Mouse (Mus musculus) subcutaneous adipose tissue, adult 2 months (tissue): ENCODE data around the gene Gm10408. TPM values are rescaled to one million over a fixed set of nuclear protein-coding genes. Genes with fewer than 3 reads are reported as not detected.

Experiments used
- polyA plus RNA-seq: library from polyadenylated mRNA; depleted of rRNA; stranded (reverse); fragments of >200 nt; gene quantifications from 2 replicates; pipeline ENCODE4 v1.2.3, GENCODE M21; 2012; ENCODE audit warnings: low replicate concordance; rRNA removed

Gene Gm10408
- polyA plus RNA-seq = not detected in 2 replicates

DNA sequence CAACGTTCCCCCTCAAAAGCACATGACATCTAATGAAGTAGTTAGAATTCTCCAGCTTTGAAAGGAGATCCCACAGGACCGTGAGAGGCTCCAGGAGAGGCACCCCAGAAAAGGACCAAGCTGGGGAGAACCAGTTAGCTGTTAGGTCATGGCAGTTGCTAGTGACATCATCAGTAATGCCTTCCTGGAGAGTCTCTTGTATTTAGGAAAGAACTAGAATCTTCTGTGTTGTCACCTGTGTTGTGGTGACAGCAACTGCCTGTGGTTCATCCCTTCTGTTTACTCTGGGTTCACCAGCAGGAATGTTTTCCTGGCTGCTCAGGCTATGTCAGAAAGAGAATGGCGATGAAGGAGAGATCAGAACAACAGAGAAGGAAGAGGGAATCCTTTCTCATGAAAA lies at the start of gene Gm10408:
Gene Gm10408 (plus strand): TSS at position 301 of the 400 bp plus-strand sequence.

DNA sequence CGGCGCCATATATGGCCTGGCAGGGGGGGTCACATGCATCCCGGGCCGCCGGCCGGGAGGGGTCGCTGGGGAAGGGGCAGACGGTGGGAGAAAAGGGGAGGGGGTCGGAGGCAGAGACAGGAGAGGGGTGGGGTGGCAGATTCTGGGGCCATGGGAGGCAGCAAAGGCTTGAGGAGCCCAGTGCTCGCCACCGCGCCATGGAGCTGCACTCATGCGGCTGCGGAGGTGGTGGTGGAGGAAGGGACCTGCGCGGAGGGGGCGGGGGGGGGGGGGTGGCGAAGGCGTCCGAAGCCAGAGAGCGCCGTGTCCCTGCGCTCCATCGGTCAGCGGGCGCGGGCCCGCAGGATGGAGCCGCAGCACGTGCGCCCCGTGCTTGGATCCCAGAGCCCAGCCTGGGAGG lies 36.9 kb upstream of the Gm10408 start, which contains the start of gene Gm10409:
Gene Gm10409 (plus strand): TSS at position 301 of the 400 bp plus-strand sequence.

DNA sequence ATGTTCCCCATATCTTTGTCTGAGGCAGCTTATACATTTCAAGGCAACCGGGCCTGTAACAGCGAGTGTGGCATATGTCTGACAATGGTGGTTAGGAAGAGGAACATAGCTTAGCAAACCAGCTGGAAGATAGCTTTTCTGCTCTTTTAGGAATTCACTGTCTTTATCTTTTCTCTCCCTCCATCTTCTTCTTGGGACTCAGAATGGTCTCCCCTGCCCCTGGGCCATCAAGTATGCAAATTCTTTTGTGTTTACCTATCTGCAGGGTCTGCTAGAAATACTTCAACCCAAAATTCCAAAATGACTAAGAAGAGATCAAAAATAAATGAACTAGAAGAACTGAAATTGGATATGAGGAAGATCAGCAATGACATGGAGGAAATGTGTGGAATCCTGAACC lies 21.4 kb upstream of the Gm10408 start, which contains the start of gene Gm3005:
Gene Gm3005 (plus strand): TSS at position 301 of the 400 bp plus-strand sequence.

Other genes starting within 250 kb of the Gm10408 start
- 0.48 and 0.77 TPM in 2 replicates for gene D830030K20Rik, start 240.9 kb upstream of the Gm10408 start, polyA plus RNA-seq
- gene Gm2956, start 116.8 kb upstream of the Gm10408 start, polyA plus RNA-seq = 0.20 and 0.23 TPM in 2 replicates
- not detected in 2 replicates for gene Gm10413, start 54.3 kb upstream of the Gm10408 start, polyA plus RNA-seq
- gene Gm10409, start 36.8 kb upstream of the Gm10408 start, polyA plus RNA-seq = 0.17 TPM in 1 of 2 replicates, not detected in the other
- 0.15 and 0.32 TPM in 2 replicates for gene Gm3005, start 21.3 kb upstream of the Gm10408 start, polyA plus RNA-seq
- not detected in 2 replicates for gene Gm3012, start 185.1 kb downstream of the Gm10408 start, polyA plus RNA-seq
- 0.17 TPM in 1 of 2 replicates, not detected in the other for gene Gm3020, start 202.7 kb downstream of the Gm10408 start, polyA plus RNA-seq
- gene Gm3043, start 239.4 kb downstream of the Gm10408 start, polyA plus RNA-seq = not detected in 2 replicates